Mouse (Mus musculus) adrenal gland (tissue): Measurements from ENCODE around the gene Trim7.
"Not testable (repeated sequence)": the region's sequence is repeated elsewhere in the genome, so short reads cannot be mapped to it uniquely, and the experiment has no call there.

Source experiments
- intact Hi-C: fragments of 180-260 bp; cut with DNase I; formaldehyde crosslinking; loops from one replicate; pipeline ENCODE4 v1.15.1; 2025

The Trim7 gene

DNA sequence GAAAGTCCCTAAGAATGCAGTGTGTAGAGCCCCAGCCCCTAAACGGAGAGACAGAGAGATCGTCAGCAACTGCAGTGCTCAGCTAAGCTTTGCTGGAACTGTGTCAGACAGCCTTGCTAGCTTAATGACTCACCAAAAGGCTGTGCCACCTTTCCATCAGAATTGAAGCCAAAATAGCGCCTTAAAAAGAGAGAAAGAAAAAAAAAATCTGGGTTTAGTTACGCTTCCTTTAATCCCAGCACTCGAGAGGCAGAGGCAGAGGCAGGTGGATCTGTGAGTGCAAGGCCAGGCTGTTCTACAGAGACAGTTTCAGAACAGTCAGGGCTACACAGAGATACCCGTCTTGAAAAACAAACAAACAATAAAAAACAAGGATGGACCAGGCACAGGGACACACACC, 18.4 kb downstream of the Trim7 start:
- intact Hi-C loops: no loop called here

DNA sequence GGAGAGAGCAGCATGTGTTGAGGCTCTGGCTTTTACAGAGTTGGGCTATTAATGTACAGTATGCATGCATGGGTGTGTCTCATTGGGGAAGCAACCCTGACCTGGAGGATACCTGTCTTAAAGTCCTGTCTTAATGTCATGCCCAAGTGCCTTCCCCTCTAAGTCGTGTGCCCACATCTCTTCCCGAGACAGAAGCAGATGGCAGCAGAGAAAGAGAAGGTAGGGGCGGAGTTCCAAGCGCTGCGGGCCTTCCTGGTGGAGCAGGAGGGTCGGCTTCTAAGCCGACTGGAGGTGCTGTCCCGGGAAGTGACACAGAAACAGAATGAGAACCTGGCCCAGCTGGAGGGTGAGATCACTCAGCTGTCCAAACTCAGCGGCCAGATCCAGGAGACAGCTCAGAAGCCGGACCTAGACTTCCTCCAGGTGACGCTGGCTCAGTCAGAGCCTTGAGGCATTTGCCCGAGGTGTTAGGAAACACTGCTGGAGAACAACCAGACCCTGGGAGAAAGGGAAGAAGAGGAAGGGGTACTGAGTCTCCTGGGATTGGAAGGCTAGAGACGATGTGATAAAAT, 19.4 kb downstream of the Trim7 start:
- intact Hi-C loops: no loop called here

DNA sequence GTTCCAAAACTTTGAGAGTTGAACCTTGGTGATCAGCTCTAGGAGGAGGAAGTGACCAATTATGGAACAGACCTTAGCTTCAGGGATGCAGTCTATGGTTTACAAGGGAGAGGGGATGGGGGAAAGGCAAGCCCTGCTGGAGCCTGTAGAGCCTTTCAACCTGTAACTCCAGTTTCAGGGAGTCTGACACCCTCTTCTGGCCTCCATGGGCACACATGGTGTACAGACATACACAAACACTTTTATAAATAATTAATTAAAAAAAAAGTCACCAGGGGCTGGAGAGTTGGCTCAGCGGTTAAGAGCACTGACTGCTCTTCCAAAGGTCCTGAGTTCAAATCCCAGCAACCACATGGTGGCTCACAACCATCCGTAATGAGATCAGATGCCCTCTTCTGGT, 20.4 kb downstream of the Trim7 start:
- intact Hi-C loops: not testable (repeated sequence)

DNA sequence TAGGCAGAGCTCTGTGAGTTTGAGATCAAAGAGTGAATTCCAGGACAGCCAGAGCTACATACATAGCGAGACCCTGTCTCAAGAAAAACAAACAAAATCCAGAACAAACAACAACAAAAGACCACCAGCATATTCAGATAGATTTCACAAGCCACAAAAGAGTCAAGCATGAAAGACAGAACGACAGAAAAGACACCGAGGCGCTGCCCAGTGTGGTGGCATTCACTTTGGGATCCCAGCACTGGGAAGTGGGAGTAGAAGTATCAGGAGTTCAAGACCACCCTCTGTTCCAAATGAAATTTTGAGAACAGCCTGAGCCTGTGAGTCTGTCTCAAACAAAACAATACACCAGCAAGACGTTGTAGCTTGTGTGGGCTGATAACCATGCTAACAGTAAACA, 20.9 kb downstream of the Trim7 start:
- intact Hi-C loops: no loop called here

- intact Hi-C loops: loop anchor here (10.0 kb wide), 1 partner anchor 395 kb away; the partner anchor contains the start of gene Mgat1
These were observed 24.3 kb downstream of the Trim7 start for GRCm38 (mm10) chr11:48850240-48850639.

- intact Hi-C loops: loop anchor here (10.0 kb wide), 1 partner anchor 393 kb away; the partner anchor contains the start of gene Mgat1
These were observed 25.5 kb downstream of the Trim7 start for GRCm38 (mm10) chr11:48851270-48851995.

GRCm38 (mm10) chr11:48852190-48852589, 26.2 kb downstream of the Trim7 start:
- intact Hi-C loops: loop anchor here (10.0 kb wide), 1 partner anchor 393 kb away; the partner anchor contains the start of gene Mgat1

DNA sequence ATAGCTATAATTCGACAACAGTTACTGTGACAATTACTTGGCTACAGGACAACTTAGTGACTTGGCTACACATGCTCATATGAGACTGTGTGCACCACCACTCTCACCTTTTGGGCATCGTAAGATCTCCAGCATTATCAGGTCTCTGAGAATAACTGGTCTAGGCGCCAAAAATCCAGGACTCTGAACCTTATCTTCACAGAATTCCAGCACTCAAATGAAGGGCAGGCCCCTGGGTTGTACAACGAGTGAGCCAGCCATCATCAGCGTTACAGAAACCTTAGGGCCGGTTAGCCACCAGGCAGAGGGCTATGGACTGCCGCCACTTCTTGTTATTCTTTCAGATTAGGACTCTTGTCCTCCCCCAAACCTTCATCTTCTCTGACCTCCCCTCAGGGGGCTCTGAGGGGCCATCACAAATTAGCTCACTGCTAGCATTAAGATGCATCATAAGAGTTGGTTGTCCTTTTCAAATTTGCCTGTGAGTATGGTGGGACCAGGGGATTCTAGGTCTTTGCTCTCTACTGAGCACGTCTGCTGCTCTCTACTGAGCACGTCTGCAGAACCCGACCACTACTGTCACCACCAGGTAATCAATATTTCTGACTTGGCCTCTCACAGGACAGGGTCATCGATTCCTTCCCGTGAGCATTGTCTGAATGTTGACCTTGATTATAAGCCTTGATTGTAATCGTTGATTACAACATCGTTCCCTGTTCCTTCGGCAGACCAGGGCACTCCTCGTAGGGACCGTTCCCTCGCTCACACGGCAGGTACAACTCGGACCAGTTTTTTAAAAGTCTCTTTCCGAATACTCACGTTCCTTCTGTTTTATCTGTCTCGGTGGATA, 26.9 kb downstream of the Trim7 start:
- intact Hi-C loops: loop anchor here (10.0 kb wide), 1 partner anchor 392 kb away; the partner anchor contains the start of gene Mgat1

DNA sequence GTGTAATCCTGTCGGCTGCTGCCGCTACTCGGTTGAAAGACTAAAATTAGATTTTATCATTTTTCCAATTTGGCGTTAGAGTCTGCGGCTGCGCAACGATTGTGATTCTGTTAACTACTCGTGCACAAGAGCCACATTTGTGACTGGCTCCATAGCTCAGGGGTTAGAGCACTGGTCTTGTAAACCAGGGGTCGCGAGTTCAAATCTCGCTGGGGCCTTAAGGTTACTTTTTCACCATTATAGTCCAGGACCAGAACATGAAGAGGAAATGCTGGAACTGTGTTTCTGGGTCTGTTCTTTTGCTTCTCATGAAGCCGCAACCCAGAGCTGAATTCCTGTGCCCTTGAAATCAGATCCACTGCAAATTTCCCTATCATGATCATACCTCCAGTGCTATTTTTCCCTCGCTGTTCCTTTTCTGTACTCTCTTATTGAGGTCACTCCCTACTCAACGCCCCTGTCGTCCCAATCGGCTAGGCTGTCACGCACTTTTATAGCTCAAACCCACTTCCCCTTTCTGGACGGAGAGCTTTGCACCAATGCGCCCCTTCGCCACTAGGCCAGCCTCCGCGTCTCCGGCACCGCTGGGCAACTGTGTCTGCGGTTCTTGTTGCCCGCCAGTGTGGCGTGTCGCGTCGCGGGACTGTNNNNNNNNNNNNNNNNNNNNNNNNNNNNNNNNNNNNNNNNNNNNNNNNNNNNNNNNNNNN, 27.7 kb downstream of the Trim7 start:
- intact Hi-C loops: loop anchor here (10.0 kb wide), 1 partner anchor 391 kb away; the partner anchor contains the start of gene Mgat1

- intact Hi-C loops: loop anchor here (1.0 to 10.0 kb wide), 2 partner anchors 69 to 386 kb away; partner anchors contain the start of gene Mgat1
These were observed 33.1 kb downstream of the Trim7 start for GRCm38 (mm10) chr11:48859014-48859413.

DNA sequence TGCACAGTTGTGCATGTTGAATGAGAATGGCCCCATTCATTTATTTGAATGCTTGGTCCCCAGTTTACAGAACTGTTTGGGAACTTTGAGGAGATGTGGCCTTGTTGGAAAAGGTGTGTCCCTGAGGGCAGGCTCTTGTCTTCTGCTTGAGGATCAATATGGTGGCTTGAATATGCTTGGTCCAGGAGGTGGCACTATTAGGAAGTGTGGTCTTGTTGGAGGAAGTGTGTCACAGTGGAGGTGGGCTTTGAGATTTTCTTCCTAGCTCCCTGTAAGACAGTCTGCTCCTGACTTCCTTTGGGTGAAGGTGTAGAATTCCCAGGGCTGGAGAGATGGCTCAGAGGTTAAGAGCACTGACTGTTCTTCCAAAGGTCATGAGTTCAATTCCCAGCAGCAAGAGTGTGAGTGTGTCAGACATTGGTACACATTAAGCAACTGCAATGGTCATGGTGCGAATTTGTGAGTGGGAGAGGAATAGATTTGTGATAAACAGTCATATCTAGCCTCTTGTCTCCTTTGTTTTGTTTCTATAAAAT, 36.9 kb downstream of the Trim7 start:
- intact Hi-C loops: no loop called here

- intact Hi-C loops: no loop called here
These were observed 37.9 kb downstream of the Trim7 start for GRCm38 (mm10) chr11:48863808-48864207.

DNA sequence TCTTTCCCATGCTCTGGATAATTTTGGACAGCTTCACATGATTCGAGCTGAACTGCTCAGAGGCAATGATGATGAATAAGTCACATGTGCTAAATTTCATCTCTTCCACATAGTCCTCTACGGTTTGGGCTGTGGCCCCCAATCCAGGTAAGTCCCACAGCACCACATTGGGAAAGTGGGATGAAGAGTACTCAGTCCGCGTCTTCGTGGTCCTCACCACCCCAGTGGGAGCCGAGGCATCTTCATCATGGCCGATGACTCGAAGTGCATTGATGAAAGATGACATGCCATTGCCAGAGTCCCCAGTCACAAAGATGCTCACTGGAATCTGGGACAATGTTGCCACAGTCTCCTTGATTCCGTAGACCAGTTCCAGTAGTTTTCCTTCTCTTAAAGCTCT, 40.5 kb downstream of the Trim7 start:
- intact Hi-C loops: no loop called here

DNA sequence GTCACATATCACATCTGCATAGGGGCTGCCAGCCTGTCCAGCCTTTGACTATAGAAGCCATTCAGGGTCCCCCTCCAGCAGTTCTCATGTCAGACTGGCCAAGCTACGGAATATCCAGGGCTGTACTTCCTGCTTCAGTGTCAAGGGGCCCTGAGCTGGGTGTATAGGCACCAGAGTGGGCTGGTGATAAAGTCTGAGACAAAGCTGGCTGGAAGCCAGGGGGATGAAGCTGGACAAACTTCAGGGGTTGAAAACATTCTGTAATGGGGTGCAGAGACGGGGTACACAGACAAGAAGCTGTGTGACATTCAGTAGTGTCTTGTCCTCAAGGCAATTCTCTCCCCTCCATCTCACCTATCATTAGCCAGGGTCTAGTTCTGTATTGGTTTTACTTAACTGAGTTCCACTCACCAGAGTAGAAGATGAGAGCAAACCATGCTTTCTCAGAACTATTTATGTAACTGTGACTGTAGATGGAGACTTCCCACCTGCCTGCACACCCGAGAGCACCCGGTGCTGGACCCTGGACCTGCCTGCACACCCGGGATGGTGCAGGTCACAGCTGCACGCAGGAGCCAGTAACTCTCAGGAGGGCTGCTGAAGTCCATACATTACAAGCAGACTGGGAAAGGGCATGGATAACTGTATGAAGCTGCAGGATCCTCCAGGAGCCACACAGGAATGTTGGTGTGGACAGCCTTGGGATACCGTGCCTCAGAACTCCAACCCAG, 43.6 kb downstream of the Trim7 start:
- intact Hi-C loops: loop anchor here (5.0 to 10.0 kb wide), 2 partner anchors 333 to 385 kb away; partner anchors contain the start of gene Zfp62

DNA sequence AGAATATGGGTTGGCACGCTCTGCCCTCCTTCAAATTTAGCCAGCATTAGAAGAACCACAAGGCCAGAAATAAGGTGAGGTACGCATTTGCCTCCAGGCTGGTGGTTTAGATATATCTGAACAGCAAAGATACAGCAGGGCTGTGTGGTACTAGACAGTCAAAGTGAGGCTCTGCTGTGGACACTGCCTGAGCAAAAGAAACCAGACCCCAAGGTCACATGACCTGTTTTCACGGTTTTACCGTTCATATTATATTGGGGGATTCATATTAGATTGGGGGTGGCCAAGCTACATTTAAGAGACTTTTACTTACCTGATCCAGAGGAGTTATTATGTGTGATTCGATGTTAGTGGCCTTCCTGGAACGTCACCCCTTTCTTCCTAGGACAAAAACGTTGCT, 44.8 kb downstream of the Trim7 start:
- intact Hi-C loops: loop anchor here (5.0 to 10.0 kb wide), 2 partner anchors 332 to 384 kb away; partner anchors contain the start of gene Zfp62

DNA sequence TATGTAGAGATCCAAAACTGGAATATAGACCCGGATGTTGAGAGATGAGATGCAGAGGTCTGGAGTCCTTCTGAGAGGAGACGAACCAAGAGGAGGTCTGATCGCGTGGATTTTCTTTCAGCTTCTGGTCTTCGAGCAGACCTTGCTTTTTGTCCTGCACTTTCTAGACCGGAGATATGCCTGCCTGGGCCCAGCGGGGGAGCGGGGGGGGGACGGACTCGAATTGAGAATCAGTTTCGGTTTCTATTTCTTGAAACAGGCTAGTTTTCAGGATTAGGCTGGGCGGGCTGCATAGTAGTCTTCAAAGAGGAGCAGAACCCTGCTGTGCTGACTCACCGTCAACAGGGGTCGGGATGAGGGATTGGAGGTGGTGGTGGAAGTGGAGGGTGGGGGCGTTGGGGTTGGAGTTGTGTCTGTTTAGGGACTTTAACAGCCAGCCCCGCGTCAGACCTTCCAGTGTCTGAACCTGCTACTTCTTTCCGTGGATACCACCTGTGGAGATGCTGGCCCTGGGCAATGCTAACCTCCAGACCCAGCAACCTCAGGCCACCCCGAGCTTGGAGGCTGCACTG, 45.3 kb downstream of the Trim7 start, which contains the start of gene Irgm1:
Gene Irgm1 (minus strand): TSS at position 483 of the 572 bp plus-strand sequence.
- intact Hi-C loops: loop anchor here (5.0 to 10.0 kb wide), 2 partner anchors 331 to 384 kb away; partner anchors contain the start of gene Zfp62

- intact Hi-C loops: loop anchor here (5.0 to 10.0 kb wide), 2 partner anchors 330 to 383 kb away; partner anchors contain the start of gene Zfp62
These were observed 46.0 kb downstream of the Trim7 start for GRCm38 (mm10) chr11:48871817-48872541.

- intact Hi-C loops: loop anchor here (5.0 to 10.0 kb wide), 2 partner anchors 330 to 382 kb away; partner anchors contain the start of gene Zfp62
These were observed 46.9 kb downstream of the Trim7 start for GRCm38 (mm10) chr11:48872695-48873300.
